Mouse (Mus musculus): ENCODE results near the gene Gm30302.
"Not testable (repeated sequence)": the region's sequence is repeated elsewhere in the genome, so short reads cannot be mapped to it uniquely, and the experiment has no call there.

The Gm30302 gene

GRCm38 (mm10) chr13:49798901-49799300 is at the start of gene Gm30302:
Gene Gm30302, minus strand, starts transcription at chr13:49799001.
- in situ Hi-C loops (cut with MboI; ENCODE audit: low sequenced_read_pairs), result no loop called here

- in situ Hi-C loops (cut with MboI; ENCODE audit: low sequenced_read_pairs), result no loop called here
These were observed 48.0 kb upstream of the Gm30302 start for GRCm38 (mm10) chr13:49846751-49847150.

- in situ Hi-C loops (cut with MboI; ENCODE audit: low sequenced_read_pairs), result no loop called here
These were observed 47.3 kb upstream of the Gm30302 start for GRCm38 (mm10) chr13:49846141-49846540.

GRCm38 (mm10) chr13:49845663-49846062 is 46.9 kb upstream of the Gm30302 start:
- in situ Hi-C loops (cut with MboI; ENCODE audit: low sequenced_read_pairs), result no loop called here

- in situ Hi-C loops (cut with MboI; ENCODE audit: low sequenced_read_pairs), result no loop called here
These were observed 45.3 kb upstream of the Gm30302 start for GRCm38 (mm10) chr13:49844071-49844470.

- in situ Hi-C loops (cut with MboI; ENCODE audit: low sequenced_read_pairs), result no loop called here
These were observed 42.4 kb upstream of the Gm30302 start for GRCm38 (mm10) chr13:49841186-49841585.

- in situ Hi-C loops (cut with MboI; ENCODE audit: low sequenced_read_pairs), result no loop called here
These were observed 31.6 kb upstream of the Gm30302 start for GRCm38 (mm10) chr13:49830355-49830754.

- in situ Hi-C loops (cut with MboI; ENCODE audit: low sequenced_read_pairs), result no loop called here
These were observed 26.5 kb upstream of the Gm30302 start for GRCm38 (mm10) chr13:49825300-49825699.

- in situ Hi-C loops (cut with MboI; ENCODE audit: low sequenced_read_pairs), result no loop called here
These were observed 16.2 kb upstream of the Gm30302 start for GRCm38 (mm10) chr13:49814958-49815357.

- in situ Hi-C loops (cut with MboI; ENCODE audit: low sequenced_read_pairs), result no loop called here
These were observed 15.6 kb upstream of the Gm30302 start for GRCm38 (mm10) chr13:49814420-49814819.

GRCm38 (mm10) chr13:49807146-49807545 is 8.3 kb upstream of the Gm30302 start:
- in situ Hi-C loops (cut with MboI; ENCODE audit: low sequenced_read_pairs), result no loop called here

- in situ Hi-C loops (cut with MboI; ENCODE audit: low sequenced_read_pairs), result no loop called here
These were observed 10.0 kb downstream of the Gm30302 start for GRCm38 (mm10) chr13:49788563-49789393.

GRCm38 (mm10) chr13:49783899-49784298 is 14.9 kb downstream of the Gm30302 start:
- in situ Hi-C loops (cut with MboI; ENCODE audit: low sequenced_read_pairs), result no loop called here

- in situ Hi-C loops (cut with MboI; ENCODE audit: low sequenced_read_pairs), result not testable (repeated sequence)
These were observed 27.3 kb downstream of the Gm30302 start for GRCm38 (mm10) chr13:49771536-49771935.

GRCm38 (mm10) chr13:49769111-49769510 is 29.7 kb downstream of the Gm30302 start:
- in situ Hi-C loops (cut with MboI; ENCODE audit: low sequenced_read_pairs), result no loop called here

- in situ Hi-C loops (cut with MboI; ENCODE audit: low sequenced_read_pairs), result no loop called here
These were observed 30.8 kb downstream of the Gm30302 start for GRCm38 (mm10) chr13:49768048-49768447.

GRCm38 (mm10) chr13:49766269-49766668 is 32.5 kb downstream of the Gm30302 start:
- in situ Hi-C loops (cut with MboI; ENCODE audit: low sequenced_read_pairs), result no loop called here

- in situ Hi-C loops (cut with MboI; ENCODE audit: low sequenced_read_pairs), result no loop called here
These were observed 33.5 kb downstream of the Gm30302 start for GRCm38 (mm10) chr13:49765306-49765705.

- in situ Hi-C loops (cut with MboI; ENCODE audit: low sequenced_read_pairs), result no loop called here
These were observed 36.6 kb downstream of the Gm30302 start for GRCm38 (mm10) chr13:49762208-49762607.

- in situ Hi-C loops (cut with MboI; ENCODE audit: low sequenced_read_pairs), result no loop called here
These were observed 38.1 kb downstream of the Gm30302 start for GRCm38 (mm10) chr13:49760675-49761074.

- in situ Hi-C loops (cut with MboI; ENCODE audit: low sequenced_read_pairs), result no loop called here
These were observed 40.8 kb downstream of the Gm30302 start for GRCm38 (mm10) chr13:49757966-49758365.

GRCm38 (mm10) chr13:49756591-49756990 is 42.2 kb downstream of the Gm30302 start:
- in situ Hi-C loops (cut with MboI; ENCODE audit: low sequenced_read_pairs), result no loop called here
